Mouse (Mus musculus) liver, embryonic 14.5 days (tissue): Measurements from ENCODE around the gene Folr1.

Experiments
- CTCF ChIP-seq: IDR thresholded peaks from 2 replicates; pipeline ENCODE4 v1.5.1; 2016; ENCODE audit warnings: antibody characterized with exemption, low read depth, control low read depth
- EP300 ChIP-seq: IDR thresholded peaks from 2 replicates; pipeline ENCODE4 v1.6.1; 2016; ENCODE audit warnings: antibody characterized with exemption, low read depth

DNA sequence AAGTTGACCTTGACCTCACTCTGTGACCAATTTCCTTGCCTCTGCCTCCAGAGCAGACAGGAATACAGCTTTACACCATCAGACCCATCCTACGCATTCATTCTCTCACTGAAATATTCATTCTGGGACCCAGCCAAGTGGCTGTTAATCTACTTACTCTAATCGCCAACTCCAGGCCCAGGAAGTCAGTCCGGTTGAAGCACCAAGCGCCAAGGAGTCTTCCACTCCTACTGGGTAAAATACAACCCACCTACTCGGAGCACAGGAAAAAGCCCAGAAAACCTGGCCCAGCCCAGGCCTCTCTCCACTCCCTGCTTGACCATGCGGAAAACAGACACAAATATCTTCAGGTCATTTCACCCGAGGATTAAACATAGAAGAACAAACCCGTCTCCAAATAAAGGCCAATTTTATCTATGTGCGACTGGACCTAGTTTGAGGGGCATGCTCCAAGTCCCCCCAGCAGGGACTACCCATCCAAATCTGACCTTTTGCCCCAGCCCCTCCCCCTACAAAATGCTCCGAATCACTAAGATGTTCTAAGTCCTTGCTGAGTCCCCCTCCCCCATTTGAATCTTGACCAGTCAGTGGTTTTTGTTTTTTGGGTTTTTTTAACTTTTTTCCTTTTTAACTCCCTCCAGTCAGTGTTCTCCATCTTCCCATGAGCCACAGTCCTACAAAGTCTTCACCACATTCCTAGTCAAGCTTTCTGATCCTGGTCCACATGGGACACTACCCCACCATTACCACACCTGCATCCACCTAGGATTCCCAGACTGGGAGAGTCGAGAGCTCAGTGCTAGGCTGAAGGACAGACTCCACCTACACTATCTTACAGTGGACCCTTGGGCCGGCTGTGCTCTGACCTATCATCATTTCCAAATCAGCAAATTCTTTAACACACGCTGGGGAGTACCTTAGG, 2.1 kb downstream of the Folr1 start:
- TF ChIP-seq CTCF (no peak), EP300 (no peak)
